Mouse (Mus musculus): Measurements from ENCODE around the gene 2210408I21Rik.

The 2210408I21Rik gene

GRCm38 (mm10) chr13:77278659-77279413, 143.5 kb downstream of the 2210408I21Rik start:
- no peak for DNase-seq (ENCODE audit: low spot score in 2 of 2)

- DNase-seq (ENCODE audit: low spot score in 2 of 2): no peak
These were observed 160.2 kb downstream of the 2210408I21Rik start for GRCm38 (mm10) chr13:77295519-77295918.

GRCm38 (mm10) chr13:77324101-77324500, 188.8 kb downstream of the 2210408I21Rik start:
- no peak for DNase-seq (ENCODE audit: low spot score in 2 of 2)

- no peak for DNase-seq (ENCODE audit: low spot score in 2 of 2)
These were observed 191.0 kb downstream of the 2210408I21Rik start for GRCm38 (mm10) chr13:77326174-77326959.

- no peak for DNase-seq (ENCODE audit: low spot score in 2 of 2)
These were observed 206.8 kb downstream of the 2210408I21Rik start for GRCm38 (mm10) chr13:77342097-77342496.

- DNase-seq (ENCODE audit: low spot score in 2 of 2): no peak
These were observed 250.2 kb downstream of the 2210408I21Rik start for GRCm38 (mm10) chr13:77385448-77385970.

GRCm38 (mm10) chr13:77386001-77386400, 250.7 kb downstream of the 2210408I21Rik start:
- DNase-seq (ENCODE audit: low spot score in 2 of 2): no peak

- no peak for DNase-seq (ENCODE audit: low spot score in 2 of 2)
These were observed 252.8 kb downstream of the 2210408I21Rik start for GRCm38 (mm10) chr13:77388148-77388547.

GRCm38 (mm10) chr13:77389209-77389608, 253.9 kb downstream of the 2210408I21Rik start:
- no peak for DNase-seq (ENCODE audit: low spot score in 2 of 2)

GRCm38 (mm10) chr13:77396374-77396773, 261.0 kb downstream of the 2210408I21Rik start:
- DNase-seq (ENCODE audit: low spot score in 2 of 2): no peak

- DNase-seq (ENCODE audit: low spot score in 2 of 2): no peak
These were observed 261.6 kb downstream of the 2210408I21Rik start for GRCm38 (mm10) chr13:77396981-77397380.

- DNase-seq (ENCODE audit: low spot score in 2 of 2): no peak
These were observed 262.3 kb downstream of the 2210408I21Rik start for GRCm38 (mm10) chr13:77397646-77398045.

- DNase-seq (ENCODE audit: low spot score in 2 of 2): no peak
These were observed 263.1 kb downstream of the 2210408I21Rik start for GRCm38 (mm10) chr13:77398477-77398876.

GRCm38 (mm10) chr13:77400762-77401161, 265.4 kb downstream of the 2210408I21Rik start:
- no peak for DNase-seq (ENCODE audit: low spot score in 2 of 2)

- DNase-seq (ENCODE audit: low spot score in 2 of 2): no peak
These were observed 273.2 kb downstream of the 2210408I21Rik start for GRCm38 (mm10) chr13:77408530-77408929.

- DNase-seq (ENCODE audit: low spot score in 2 of 2): no peak
These were observed 274.5 kb downstream of the 2210408I21Rik start for GRCm38 (mm10) chr13:77409804-77410203.

- DNase-seq (ENCODE audit: low spot score in 2 of 2): no peak
These were observed 277.5 kb downstream of the 2210408I21Rik start for GRCm38 (mm10) chr13:77412829-77413228.

GRCm38 (mm10) chr13:77450007-77450567, 314.7 kb downstream of the 2210408I21Rik start:
- no peak for DNase-seq (ENCODE audit: low spot score in 2 of 2)

- DNase-seq (ENCODE audit: low spot score in 2 of 2): no peak
These were observed 334.8 kb downstream of the 2210408I21Rik start for GRCm38 (mm10) chr13:77470093-77470621.

- DNase-seq (ENCODE audit: low spot score in 2 of 2): no peak
These were observed 341.1 kb downstream of the 2210408I21Rik start for GRCm38 (mm10) chr13:77476420-77476819.

GRCm38 (mm10) chr13:77478425-77479119, 343.2 kb downstream of the 2210408I21Rik start:
- no peak for DNase-seq (ENCODE audit: low spot score in 2 of 2)

Measured in cerebellum, postnatal 4 days (tissue).